Mouse (Mus musculus) erythroblast, embryonic 14.5 days (primary cell): Measurements from ENCODE around the gene Rtbdn. TPM values are rescaled to one million over a fixed set of nuclear protein-coding genes. Genes with fewer than 3 reads are reported as not detected.

Source experiments
- H3K27me3 ChIP-seq: 2 replicates; pipeline ENCODE4 v1.6.1; 2012; ENCODE audit warnings: inconsistent platforms; ENCODE audit not compliant: control insufficient read depth
- H3K36me3 ChIP-seq: 2 replicates; pipeline ENCODE4 v1.6.1; 2012; ENCODE audit warnings: mild to moderate bottlenecking, inconsistent platforms; ENCODE audit not compliant: control insufficient read depth
- H3K4me1 ChIP-seq: 2 replicates; pipeline ENCODE4 v1.6.1; 2012; ENCODE audit warnings: inconsistent platforms; ENCODE audit not compliant: control insufficient read depth
- H3K4me3 ChIP-seq: replicated peaks from 2 replicates; pipeline ENCODE3; 2012; ENCODE audit warnings: moderate library complexity, mild to moderate bottlenecking, inconsistent platforms
- H3K9me3 ChIP-seq: 2 replicates; pipeline ENCODE4 v1.6.1; 2012; ENCODE audit warnings: low read length, inconsistent platforms, mixed read lengths; ENCODE audit not compliant: control insufficient read depth
- GATA1 ChIP-seq: IDR thresholded peaks from 2 replicates; pipeline ENCODE4 v1.6.1; 2012; ENCODE audit warnings: low read length, inconsistent platforms, mixed read lengths
- TAL1 ChIP-seq: IDR thresholded peaks from 3 replicates; pipeline ENCODE4 v1.6.1; 2012; ENCODE audit warnings: low read length, inconsistent platforms, mixed read lengths
- polyA plus RNA-seq: library from polyadenylated mRNA; stranded (reverse); fragments of >175 nt; gene quantifications from 2 replicates; pipeline ENCODE4 v1.2.3, GENCODE M21; 2012

The Rtbdn gene
- polyA plus RNA-seq, 1 experiment = not detected

GRCm38 (mm10) chr8:84967532-84968304 lies 20.9 kb downstream of the Rtbdn start:
- H3K9me3 ChIP-seq = peaks cover 2% of the 10 kb centered on the region; the same call in 1 of the 2 replicates
- TF ChIP-seq GATA1 = no peak
- TF ChIP-seq TAL1 = peak; percentile 56
- H3K36me3 ChIP-seq = peaks cover 64% of the 10 kb centered on the region
- no peaks in the 10 kb centered on the region for H3K27me3 ChIP-seq
- peaks cover 73% of the 10 kb centered on the region for H3K4me1 ChIP-seq
- H3K4me3 ChIP-seq = peak overlapping the region; percentile 79

- H3K27me3 ChIP-seq = no peaks in the 10 kb centered on the region
- TF ChIP-seq TAL1 = no peak
- TF ChIP-seq GATA1 = no peak
- peaks cover 78% of the 10 kb centered on the region for H3K4me1 ChIP-seq
Observed at GRCm38 (mm10) chr8:84968650-84969049, 21.9 kb downstream of the Rtbdn start.

GRCm38 (mm10) chr8:84969241-84970134 lies 22.7 kb downstream of the Rtbdn start, which contains the start of the genes Gm49661, Prdx2 and Rnaseh2a:
Gene Gm49661 (minus strand): TSS chr8:84969433.
Gene Prdx2 (plus strand): TSS chr8:84969587.
Gene Rnaseh2a (minus strand): TSS chr8:84969767.
- Histone ChIP-seq H3K36me3 (peaks cover 67% of the 10 kb centered on the region), H3K27me3 (no peaks in the 10 kb centered on the region), H3K4me1 (peaks cover 80% of the 10 kb centered on the region), H3K9me3 (peaks cover 2% of the 10 kb centered on the region; the same call in 1 of the 2 replicates), H3K4me3 (peak within 1 kb of the TSS; percentile 79)
- TF ChIP-seq TAL1 (no peak), GATA1 (no peak)

More at GRCm38 (mm10) chr8:84968650-84969049, 21.9 kb downstream of the Rtbdn start:
- peak overlapping the region; percentile 79 for H3K4me3 ChIP-seq
- peaks cover 2% of the 10 kb centered on the region; the same call in 1 of the 2 replicates for H3K9me3 ChIP-seq
- H3K36me3 ChIP-seq = peaks cover 67% of the 10 kb centered on the region

- no peaks in the 10 kb centered on the region for H3K27me3 ChIP-seq
- H3K4me1 ChIP-seq = peaks cover 82% of the 10 kb centered on the region
- peaks cover 2% of the 10 kb centered on the region; the same call in 1 of the 2 replicates for H3K9me3 ChIP-seq
- H3K36me3 ChIP-seq = peaks cover 69% of the 10 kb centered on the region
- TF ChIP-seq TAL1 (no peak), GATA1 (no peak)
- peak overlapping the region; percentile 79 for H3K4me3 ChIP-seq
Observed at GRCm38 (mm10) chr8:84970135-84970790, 23.5 kb downstream of the Rtbdn start.

- H3K9me3 ChIP-seq = peaks cover 2% of the 10 kb centered on the region; the same call in 1 of the 2 replicates
- TF ChIP-seq TAL1 (peak; percentile 88), GATA1 (peak; percentile 97)
- H3K36me3 ChIP-seq = peaks cover 71% of the 10 kb centered on the region
- H3K4me1 ChIP-seq = peaks cover 84% of the 10 kb centered on the region
- H3K4me3 ChIP-seq = peak overlapping the region; percentile 79
- H3K27me3 ChIP-seq = no peaks in the 10 kb centered on the region
Observed at GRCm38 (mm10) chr8:84970913-84971312, 24.1 kb downstream of the Rtbdn start.

- peak overlapping the region; percentile 79 for H3K4me3 ChIP-seq
- H3K4me1 ChIP-seq = peaks cover 85% of the 10 kb centered on the region
Observed at GRCm38 (mm10) chr8:84973079-84973478, 26.3 kb downstream of the Rtbdn start.

GRCm38 (mm10) chr8:84973803-84974542 lies 27.2 kb downstream of the Rtbdn start:
- Histone ChIP-seq H3K27me3 (peaks cover 16% of the 10 kb centered on the region), H3K9me3 (no peaks in the 10 kb centered on the region), H3K4me1 (peaks cover 85% of the 10 kb centered on the region), H3K4me3 (peak overlapping the region; percentile 79), H3K36me3 (peaks cover 60% of the 10 kb centered on the region)
- TF ChIP-seq GATA1 (no peak), TAL1 (no peak)

More at GRCm38 (mm10) chr8:84973079-84973478, 26.3 kb downstream of the Rtbdn start:
- TF ChIP-seq TAL1 (no peak), GATA1 (no peak)
- Histone ChIP-seq H3K36me3 (peaks cover 60% of the 10 kb centered on the region), H3K9me3 (no peaks in the 10 kb centered on the region), H3K27me3 (peaks cover 7% of the 10 kb centered on the region)
